Mouse (Mus musculus) mesoderm, embryonic 11.5 days (tissue): Measurements from ENCODE around the gene Sorcs2.
"Not testable (repeated sequence)": the region's sequence is repeated elsewhere in the genome, so short reads cannot be mapped to it uniquely, and the experiment has no call there.

ENCODE experiments used
- DNase-seq: peaks from one replicate; pipeline ENCODE4 v3.0.0-alpha.2; 2012; ENCODE audit warnings: low read depth, low spot score

The Sorcs2 gene

DNA sequence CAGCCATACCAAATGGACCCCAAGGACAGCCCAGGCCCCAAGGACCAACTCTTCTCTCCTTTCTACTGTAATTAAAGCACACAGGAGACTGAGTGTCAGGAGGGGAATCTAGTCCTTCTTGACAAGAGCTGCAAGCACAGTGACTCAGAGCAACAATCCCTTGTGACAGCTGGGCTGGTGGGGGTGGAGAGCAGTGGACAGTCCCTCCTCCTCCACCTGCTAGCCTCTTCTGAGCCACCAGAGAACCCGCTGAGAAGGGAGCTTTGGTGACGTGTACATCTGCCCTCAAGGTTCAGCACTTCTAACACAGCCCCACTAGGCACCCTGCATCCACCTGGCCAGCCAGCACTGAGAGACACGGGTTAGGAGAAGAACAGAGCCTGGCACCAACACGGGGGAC lies 96.8 kb downstream of the Sorcs2 start:
- no peak for DNase-seq

DNA sequence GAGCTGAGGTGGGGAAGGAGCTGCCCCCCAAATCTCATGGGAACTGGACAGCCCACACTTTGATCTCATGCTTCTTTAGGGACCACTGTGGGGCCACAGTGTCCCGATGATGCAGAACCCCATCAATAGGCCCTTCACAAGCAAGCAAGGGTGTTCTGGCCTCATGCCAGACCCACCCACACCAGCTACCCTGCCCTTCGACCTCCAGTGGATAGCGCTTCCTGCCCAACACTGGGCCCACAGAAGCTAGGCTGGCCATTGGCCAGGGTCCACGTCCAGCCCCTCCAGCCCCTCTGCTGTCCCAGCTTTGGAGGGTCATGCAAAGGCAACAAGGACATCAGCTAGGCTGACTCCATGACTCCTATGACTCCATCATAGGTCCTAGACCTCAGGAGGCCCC lies 99.9 kb downstream of the Sorcs2 start:
- DNase-seq, result no peak

DNA sequence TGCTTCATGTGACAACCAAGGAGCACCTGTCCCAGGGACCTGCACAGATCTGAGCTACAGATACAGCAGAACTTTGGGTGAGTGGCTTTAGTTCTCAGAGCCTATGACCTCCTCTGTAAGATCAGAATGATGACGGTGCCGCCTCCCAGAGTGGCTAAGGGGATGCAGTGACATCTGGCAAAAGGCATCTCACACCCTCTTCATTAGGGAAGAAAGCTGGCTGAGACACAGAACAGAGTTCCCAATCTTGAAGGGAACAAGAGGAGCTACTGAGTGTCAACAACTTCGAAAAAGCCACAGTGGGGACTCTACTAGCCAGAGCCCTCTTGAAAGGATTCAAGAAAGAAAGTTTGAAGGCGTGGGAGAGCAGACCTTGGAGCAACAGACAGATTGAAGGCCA lies 100.7 kb downstream of the Sorcs2 start:
- DNase-seq, result no peak

DNA sequence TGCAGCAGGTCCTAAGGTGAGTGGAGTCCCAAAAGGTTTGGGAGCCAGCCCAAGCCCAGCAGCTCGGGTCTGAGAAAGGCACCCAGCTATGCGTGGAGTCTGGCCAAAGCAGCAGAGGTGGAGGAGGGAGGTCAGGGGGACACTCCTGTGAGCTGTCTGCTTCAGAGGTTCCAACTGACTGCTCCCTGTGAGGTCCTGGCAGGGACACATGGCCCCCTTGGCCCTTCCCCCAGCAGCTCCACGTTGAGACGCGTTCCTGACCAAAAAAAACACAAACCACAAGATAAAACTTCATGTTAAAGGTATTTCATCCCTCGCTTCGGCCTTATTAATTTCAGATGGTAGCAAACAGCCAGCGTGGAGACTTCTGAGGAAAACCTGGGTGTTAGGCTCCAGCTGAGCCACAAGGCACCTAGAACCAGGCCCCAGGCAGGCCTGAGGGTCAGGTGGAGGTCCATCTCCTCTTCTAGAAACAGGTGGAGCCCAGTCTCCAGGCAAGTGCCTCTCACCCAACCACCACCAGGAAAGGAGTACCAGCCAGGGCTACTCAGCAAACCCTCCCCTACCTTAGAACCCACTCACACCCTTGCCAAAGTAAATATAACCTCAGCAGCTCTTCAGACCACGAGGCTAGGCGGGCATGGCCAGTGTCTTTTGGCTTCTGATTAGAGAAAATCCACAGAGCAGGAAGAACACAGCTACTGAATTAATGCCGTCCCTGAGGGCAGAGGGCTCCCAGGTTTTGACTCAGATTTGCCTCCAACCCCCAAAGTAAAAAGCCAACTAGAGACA lies 104.6 kb downstream of the Sorcs2 start:
- no peak for DNase-seq

DNA sequence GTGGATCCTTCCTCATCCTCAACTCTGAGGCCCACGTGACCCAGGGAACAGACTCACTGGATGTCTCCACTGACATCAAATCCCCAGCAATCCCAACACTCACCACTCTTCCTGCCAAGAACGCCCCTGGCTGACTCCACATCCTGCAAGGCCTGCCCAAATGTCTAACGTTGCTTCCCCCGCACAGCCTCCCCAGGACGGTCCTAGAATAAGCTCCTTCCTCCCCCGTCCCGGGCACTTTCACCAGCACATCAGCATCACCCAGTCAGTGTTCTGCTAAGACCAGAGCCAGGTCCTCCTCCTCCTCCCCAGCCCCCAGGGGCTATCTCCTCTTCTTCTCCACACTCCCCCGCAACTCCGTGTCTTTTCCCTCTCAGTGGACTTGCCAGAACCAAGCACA lies 105.6 kb downstream of the Sorcs2 start:
- no peak for DNase-seq

DNA sequence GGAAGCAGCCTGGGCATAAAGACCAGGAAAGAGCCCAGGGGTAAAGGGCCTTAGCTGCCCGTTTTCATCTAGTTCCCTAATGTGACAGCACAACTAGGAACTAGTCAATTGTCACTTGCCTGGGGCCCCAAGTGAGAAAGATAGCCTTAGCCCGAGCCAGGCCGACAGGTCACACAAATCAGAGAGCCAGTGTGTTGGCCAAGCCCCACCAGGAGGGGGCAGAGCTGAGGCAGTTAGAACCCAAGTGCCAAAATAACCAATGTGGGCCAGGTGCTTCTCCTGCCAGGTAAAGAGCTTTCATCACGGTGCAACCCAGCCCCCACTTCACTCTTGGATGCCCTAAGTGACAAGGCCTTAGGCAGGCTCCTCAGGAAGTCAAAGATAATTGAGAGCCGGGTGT lies 106.7 kb downstream of the Sorcs2 start:
- DNase-seq, result no peak

DNA sequence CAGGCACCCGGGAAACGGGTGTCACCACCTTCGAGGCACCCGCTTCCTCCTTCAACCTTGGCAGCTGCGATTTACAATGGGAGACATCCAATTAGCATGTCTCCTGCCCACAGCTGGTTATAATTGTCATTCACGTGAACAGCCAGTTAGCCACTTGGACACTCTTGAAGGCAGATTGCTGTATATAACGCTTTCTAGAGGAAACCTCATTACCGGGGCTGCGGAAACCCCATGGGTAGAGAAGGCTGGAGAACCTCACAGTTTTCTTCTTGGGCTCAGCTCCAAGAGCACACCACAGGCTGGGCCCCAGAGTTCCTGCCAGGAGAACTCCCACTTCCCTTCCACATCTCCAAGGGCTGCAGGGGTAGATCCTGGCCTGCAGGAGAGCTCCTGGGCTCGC lies 112.5 kb downstream of the Sorcs2 start:
- no peak for DNase-seq

DNA sequence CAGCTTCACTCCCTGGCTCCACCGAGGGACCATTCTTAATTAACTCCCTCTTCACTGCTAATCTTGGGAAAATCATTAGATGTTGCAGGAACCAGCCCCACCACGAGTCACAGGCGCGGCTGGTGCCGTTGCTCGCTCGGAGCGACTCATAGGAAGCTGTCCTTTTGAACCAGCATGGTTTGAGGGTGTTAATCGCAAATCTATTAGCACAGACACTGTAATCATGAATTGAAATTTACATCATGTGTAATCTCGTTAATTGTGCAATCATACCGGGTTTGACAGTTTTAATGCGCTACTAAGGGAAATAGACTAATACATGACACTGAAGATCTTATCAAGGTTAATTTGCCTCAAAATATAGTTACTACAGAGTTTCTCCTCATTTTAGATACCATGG lies 118.0 kb downstream of the Sorcs2 start:
- no peak for DNase-seq

DNA sequence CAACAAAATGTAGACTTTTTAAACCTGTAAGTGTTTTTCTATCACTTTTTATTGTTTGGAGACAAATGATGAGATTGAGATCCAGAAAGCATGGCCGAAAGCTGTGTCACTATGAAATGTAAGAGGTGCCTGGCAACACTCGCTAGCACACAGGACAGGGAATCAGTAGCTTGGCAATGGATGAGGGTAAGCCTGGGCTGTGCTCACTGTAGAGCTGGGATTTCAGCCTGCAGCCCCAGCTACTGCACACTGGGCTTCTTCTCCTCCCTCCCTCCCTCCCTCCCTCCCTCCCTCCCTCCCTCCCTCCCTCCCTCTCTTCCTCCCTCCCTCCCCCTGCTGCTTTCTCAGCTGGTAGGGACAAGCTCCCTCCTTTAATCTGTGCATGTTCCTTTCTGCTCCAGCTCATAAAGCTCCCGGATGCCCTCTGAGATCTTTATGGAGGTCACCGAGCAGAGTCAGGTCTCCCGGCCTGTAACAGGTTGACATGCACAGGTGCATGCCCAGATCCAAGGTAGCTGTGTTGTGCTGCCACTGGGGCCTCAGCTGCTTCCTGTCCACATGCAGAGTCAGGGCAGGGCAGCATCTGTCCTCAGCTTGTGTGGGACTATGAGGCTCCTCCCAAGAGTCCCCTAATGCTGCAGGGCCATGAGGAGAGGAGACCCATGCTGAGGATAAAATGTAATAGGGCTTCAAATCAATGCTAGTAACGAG lies 123.1 kb downstream of the Sorcs2 start:
- DNase-seq, result no peak

DNA sequence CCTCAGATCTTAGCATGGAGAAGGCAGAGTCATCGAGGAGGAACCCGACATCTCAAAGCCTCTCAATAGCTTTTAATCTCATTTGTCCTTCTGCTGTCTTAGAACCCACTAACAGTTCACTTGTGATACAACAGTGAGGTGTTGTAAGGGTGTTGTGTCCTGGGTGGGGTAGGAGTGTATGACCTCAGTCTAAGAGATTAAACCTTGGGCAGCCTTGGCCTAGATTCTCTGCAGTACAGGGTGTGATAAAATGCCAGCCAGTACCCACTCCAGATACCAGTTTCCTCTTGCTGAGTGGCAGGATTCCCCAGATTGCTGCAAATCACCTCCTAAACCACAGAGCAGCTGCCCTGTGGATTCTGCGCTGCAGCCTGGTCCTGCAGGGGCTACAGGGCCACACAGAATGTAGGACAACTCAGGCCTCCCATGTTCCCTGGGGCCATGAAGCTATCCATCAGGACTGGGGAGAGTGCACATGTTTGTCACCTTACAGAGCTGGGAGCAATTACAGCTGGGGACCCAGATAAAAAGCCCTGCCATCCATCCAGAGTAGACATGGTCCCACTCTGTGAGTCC lies 130.7 kb downstream of the Sorcs2 start:
- no peak for DNase-seq

DNA sequence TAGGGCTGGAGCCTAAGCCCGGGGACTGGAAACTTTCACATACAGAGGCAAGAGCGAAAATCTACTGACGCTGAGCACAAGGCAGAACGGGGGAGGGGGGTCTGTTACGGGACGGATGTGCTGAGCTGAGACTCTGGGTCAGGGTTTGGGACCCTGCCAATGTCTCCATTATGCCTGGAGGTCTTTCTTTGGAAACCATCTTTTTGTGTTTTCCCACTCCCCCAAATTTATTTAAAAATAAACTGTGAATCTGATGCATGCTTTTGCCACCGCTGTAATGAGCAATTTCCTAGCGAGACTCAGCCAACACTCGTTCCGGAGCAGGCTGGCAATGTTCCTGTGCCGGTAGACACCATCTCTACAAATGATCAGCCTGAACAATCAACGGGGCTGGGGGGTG lies 137.1 kb downstream of the Sorcs2 start:
- no peak for DNase-seq

DNA sequence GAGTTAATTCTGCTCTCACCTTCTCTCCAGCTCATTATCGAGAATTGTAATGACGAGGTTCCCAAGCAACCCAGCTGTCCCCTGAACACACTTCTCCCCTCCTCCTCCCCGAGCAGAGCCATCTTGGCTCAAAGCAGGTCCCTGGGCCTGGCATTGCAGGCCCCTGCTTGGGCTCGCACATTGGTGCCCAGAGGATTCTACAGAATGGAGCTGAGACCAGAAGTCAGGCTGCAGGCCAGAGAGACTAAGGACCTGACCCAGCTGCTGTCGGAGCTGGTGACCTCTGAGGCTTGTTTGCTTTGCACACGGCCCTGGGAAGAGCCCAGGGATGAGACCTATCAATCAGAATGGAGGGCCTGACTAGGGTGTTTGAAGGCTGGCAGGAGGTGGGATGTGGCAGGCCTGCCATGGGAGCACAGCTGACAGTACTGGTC lies 138.2 kb downstream of the Sorcs2 start:
- DNase-seq, result no peak

DNA sequence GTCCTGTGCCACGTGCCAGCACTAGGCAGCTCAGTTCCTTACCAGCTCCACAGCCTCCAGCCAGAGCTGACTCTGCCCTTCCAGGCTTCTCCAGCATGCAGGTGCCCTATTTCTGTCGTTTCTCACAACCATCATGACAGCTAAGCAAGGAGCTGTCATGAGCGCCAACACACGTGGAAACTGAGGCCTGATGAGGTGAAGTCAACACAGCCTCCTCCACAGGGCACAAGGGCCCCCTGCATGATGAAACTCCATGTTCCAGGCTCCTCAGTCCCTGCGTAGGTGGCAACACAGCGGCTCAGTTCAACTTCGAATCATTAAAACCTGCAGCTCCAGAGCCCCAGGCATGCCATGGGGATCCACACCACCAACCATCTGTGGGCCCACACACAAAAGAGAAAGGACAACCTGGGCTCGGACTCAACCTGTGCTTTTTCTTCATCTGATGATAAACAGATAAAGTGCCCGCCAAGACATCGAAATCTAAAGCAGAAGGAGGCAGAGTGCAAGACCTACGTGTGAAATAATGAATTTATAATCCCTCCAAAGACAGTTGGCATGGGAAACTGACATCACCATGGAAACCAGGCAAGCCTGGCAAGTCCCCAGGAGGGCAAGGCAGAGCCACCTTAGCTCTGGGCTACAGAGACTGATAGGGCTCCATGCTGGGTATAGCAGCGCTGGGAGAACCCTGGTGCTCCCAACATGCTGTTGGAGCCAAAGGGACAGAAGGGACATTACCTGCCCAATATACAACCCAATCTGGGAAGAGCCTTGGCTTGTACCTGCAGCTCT lies 139.4 kb downstream of the Sorcs2 start:
- DNase-seq, result no peak

DNA sequence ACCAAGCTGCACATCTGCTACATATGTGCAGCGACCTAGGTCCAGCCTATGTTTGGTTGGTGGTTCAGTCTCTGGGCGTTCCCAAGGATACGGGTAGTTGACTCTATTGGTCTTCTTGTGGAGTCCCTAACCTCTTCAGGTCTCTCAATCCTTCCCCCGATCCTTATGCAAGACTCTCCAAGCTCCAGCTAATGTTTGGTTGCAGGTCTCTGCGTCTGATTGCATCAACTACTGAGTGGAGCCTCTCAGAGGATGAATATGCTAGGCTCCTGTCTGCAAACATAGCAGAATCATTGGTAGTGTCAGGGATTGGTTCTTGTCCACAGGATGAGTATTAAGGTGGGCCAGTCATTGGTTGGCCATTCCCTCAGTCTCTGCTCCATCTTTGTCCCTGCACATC lies 140.9 kb downstream of the Sorcs2 start:
- no peak for DNase-seq

DNA sequence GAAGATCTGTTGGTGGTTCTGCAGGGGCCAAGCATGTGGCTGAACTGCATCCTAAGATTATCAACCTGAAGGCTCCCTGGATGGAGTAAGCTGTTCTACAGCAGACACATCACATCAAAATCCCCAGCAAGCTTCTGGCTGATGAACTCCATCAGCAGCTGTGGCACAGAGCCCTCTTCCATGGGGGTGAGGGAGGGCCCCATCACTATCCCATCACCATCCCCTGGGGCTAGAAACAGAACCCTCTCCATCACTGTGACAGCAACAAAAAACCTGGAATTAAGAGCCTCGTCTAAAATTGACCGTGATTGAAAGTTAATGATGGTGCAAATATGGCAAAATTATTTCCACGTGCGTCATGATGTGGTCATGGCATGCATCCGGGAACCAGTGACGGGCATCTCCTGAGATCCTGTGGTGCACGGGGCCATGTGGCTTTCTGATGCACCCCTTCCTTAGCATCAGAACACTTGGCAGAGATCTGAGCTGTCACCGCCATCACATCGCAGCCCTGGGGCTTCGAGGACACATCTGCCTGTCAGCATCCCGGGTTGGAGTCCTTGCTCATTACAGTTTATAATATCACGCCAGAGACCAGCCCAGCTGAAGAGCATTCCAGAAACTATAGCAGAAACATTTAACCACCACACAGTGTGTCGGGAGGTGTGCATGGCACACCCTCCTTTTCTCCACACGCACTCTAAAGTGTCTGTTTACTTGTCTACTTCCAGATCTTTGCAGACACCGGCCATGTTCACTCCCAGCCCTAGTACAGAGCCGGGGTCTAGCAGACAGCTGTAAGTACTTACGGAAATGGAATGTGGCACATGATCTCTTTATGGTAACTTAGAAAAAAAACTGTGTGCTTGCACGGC lies 143.1 kb downstream of the Sorcs2 start:
- DNase-seq, result peak; percentile 49

DNA sequence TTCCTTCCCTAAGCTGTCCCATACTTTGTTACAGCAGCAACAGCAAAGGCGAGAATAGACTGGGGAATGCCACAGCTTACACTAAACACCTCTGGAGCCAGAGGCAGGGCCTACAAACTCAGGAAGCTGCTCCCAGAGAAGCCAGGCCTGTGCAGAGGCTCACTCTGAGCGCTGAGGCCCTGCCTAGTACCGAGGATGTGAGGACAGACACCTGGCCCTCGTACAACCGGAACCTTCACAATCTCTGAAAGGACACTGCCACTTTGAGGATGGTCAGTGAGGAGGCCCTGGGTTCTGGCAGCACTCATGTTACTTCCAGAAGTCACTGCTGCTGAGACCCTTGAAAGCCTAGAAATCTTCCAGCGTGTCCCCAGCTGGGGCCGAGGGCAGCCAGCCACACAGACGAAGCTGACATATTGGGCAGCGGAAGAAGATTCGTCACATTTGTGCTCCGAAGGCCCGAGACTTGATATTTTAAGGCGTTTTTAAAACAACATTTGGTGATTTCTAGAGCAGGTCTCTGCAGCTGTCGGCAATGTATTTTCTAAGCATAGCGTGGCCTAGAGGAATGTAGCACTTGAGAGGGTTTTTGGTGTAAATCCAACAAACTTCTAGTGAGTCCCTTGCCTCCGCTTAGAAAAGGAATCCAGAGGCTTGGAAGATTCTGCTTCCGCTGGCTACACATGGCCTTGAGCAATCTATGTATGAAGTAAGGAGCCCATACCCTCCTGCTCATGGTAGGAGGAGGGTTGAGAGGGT lies 145.0 kb downstream of the Sorcs2 start:
- DNase-seq, result no peak

DNA sequence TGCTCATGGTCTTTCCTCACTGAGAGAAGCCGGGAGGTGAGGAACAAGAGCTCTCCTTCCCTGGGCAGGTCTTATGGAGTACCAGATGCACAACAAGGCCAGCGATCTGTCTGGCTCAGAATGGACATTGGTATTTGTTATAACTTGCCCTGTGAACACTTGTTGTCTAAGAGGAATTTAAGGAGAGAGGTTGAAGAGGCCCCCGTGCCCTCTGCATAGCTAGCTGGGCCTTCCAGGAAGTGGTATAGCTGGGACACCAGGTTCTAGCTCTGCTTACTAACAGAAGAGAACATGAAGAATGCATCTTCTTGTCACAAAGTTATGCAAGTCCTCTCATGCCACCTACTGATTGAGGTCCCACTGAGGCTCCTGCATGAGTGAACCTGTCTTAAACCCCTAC lies 149.9 kb downstream of the Sorcs2 start:
- DNase-seq, result no peak

DNA sequence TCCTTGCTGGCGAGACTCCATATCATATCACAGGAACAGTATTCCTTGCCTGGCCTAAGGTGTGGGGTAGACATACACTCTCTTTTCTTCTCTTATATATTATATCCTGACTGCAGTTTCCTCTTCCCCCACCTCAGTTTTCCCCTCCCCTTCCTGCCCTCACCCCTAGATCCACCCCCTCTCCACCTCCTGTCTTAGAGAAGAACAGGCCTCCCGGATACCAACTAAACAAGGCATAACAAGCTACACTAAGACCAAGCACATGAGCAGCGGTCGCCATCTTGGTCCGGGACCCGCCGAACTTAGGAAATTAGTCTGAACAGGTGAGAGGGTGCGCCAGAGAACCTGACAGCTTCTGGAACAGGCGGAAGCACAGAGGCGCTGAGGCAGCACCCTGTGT lies 160.4 kb downstream of the Sorcs2 start:
- not testable (repeated sequence) for DNase-seq

DNA sequence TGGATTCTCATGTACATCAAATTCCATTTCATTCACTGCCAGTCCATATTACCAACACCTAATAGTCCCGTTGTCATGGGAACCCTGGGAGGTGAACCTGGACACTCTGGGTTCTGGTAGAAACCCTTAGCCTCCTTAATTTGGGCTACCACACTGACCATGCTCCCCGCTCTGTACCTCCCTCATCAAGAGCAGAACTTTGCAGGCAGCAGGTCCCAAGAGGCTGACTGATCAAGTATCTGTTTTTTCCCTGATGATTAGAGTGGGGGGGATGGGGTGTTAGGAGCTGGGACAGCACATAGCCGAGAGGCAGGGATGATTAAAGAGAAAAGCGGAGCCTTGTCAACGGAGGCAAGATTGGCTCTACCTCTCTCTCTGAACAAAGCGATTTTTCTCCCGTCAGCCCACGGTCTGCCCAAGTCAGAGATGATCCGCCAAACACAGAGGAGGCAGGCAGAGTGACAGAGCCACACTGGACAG lies 167.6 kb downstream of the Sorcs2 start:
- DNase-seq, result peak; percentile 45
